Mouse (Mus musculus): ENCODE measurements around the gene 4933405L10Rik. TPM values are rescaled to one million over a fixed set of nuclear protein-coding genes. Genes with fewer than 3 reads are reported as not detected.

4933405L10Rik gene
- polyA plus RNA-seq, 1 experiment, result not detected

- no peak for DNase-seq (ENCODE audit: low spot score)
These were observed 47.2 kb downstream of the 4933405L10Rik start for GRCm38 (mm10) chr8:105754688-105755087.

- DNase-seq (ENCODE audit: low spot score), result no peak
These were observed 50.4 kb downstream of the 4933405L10Rik start for GRCm38 (mm10) chr8:105757796-105758276.

GRCm38 (mm10) chr8:105758277-105759108, 51.0 kb downstream of the 4933405L10Rik start, which contains the start of gene Gfod2:
TSS of gene Gfod2 (minus strand) at chr8:105758664.
- peak; percentile 98 for DNase-seq (ENCODE audit: low spot score)

Other genes starting within 250 kb of the 4933405L10Rik start
- gene Tppp3, start 236.1 kb upstream of the 4933405L10Rik start, polyA plus RNA-seq (2012; rRNA removed), result 84.1 and 93.7 TPM in 2 replicates
- gene Zdhhc1, start 210.8 kb upstream of the 4933405L10Rik start, polyA plus RNA-seq (2012; rRNA removed), result 56.7 and 64.7 TPM in 2 replicates
- gene Hsd11b2, start 188.9 kb upstream of the 4933405L10Rik start, polyA plus RNA-seq (2012; rRNA removed), result 0.49 and 0.52 TPM in 2 replicates
- gene Atp6v0d1, start 141.6 kb upstream of the 4933405L10Rik start, polyA plus RNA-seq (2012; rRNA removed), result 144 and 148 TPM in 2 replicates
- gene Ripor1, start 102.4 kb upstream of the 4933405L10Rik start, polyA plus RNA-seq (2012; rRNA removed), result 12.1 and 26.0 TPM in 2 replicates
- gene Ctcf, start 71.1 kb upstream of the 4933405L10Rik start, polyA plus RNA-seq (2012; rRNA removed), result 21.6 and 31.5 TPM in 2 replicates
- gene Agrp, start 70.3 kb upstream of the 4933405L10Rik start, polyA plus RNA-seq (2012; rRNA removed), result 0.27 and 0.89 TPM in 2 replicates
- gene Carmil2, start 21.4 kb upstream of the 4933405L10Rik start, polyA plus RNA-seq (2012; rRNA removed), result 0.53 and 0.61 TPM in 2 replicates
- 18.2 and 18.8 TPM in 2 replicates for gene Acd, start 6.6 kb upstream of the 4933405L10Rik start, polyA plus RNA-seq (2012; rRNA removed)
- gene Pard6a, start 6.5 kb upstream of the 4933405L10Rik start, polyA plus RNA-seq (2012; rRNA removed), result 11.2 and 15.4 TPM in 2 replicates
- 9.6 and 11.5 TPM in 2 replicates for gene Enkd1, start 555 bp downstream of the 4933405L10Rik start, polyA plus RNA-seq (2012; rRNA removed)
- gene Gfod2, start 51.0 kb downstream of the 4933405L10Rik start, polyA plus RNA-seq (2012; rRNA removed), result 5.2 and 5.9 TPM in 2 replicates
- gene Ranbp10, start 119.7 kb downstream of the 4933405L10Rik start, polyA plus RNA-seq (2012; rRNA removed), result 17.7 and 18.2 TPM in 2 replicates
- not detected in 2 replicates for gene Tsnaxip1, start 120.1 kb downstream of the 4933405L10Rik start, polyA plus RNA-seq (2012; rRNA removed)
- gene Cenpt, start 145.6 kb downstream of the 4933405L10Rik start, polyA plus RNA-seq (2012; rRNA removed), result 14.5 and 21.2 TPM in 2 replicates
- 42.2 and 44.4 TPM in 2 replicates for gene Thap11, start 147.5 kb downstream of the 4933405L10Rik start, polyA plus RNA-seq (2012; rRNA removed)
- 79.8 and 95.3 TPM in 2 replicates for gene Nutf2, start 152.9 kb downstream of the 4933405L10Rik start, polyA plus RNA-seq (2012; rRNA removed)
- gene Edc4, start 173.2 kb downstream of the 4933405L10Rik start, polyA plus RNA-seq (2012; rRNA removed), result 38.1 and 44.6 TPM in 2 replicates
- gene Nrn1l, start 185.9 kb downstream of the 4933405L10Rik start, polyA plus RNA-seq (2012; rRNA removed), result 1.9 and 2.0 TPM in 2 replicates
- 30.0 and 32.6 TPM in 2 replicates for gene Pskh1, start 192.8 kb downstream of the 4933405L10Rik start, polyA plus RNA-seq (2012; rRNA removed)
- gene Ctrl, start 226.2 kb downstream of the 4933405L10Rik start, polyA plus RNA-seq (2012; rRNA removed), result 1.4 and 1.8 TPM in 2 replicates
- gene Psmb10, start 230.8 kb downstream of the 4933405L10Rik start, polyA plus RNA-seq (2012; rRNA removed), result 82.8 and 98.7 TPM in 2 replicates
- 3.7 and 5.2 TPM in 2 replicates for gene Lcat, start 235.7 kb downstream of the 4933405L10Rik start, polyA plus RNA-seq (2012; rRNA removed)

Data from urinary bladder, adult 2 months (tissue).